ENCODE assay signal across 8 mouse cellular contexts in genomic region chr6:50566141-50566996, GRCm38 (mm10). TPM values are rescaled to one million over a fixed set of nuclear protein-coding genes. Genes with fewer than 3 reads are reported as not detected.
DNase-seq lines count a peak whose midpoint lies in the region; ATAC-seq and TF ChIP-seq lines count a peak whose summit lies in the region.

Gene Cycs (minus strand): TSS chr6:50566538.

- peak within 1 kb of the TSS; percentile 80 for H3K27ac ChIP-seq in forebrain, embryonic 16.5 days (ENCODE audit: low read length)
- H3K27ac ChIP-seq in layer of hippocampus, adult 2 months = peak within 1 kb of the TSS; percentile 99
- H3K27ac ChIP-seq in lung, embryonic 14.5 days (ENCODE audit: low read depth) = peak within 1 kb of the TSS; percentile 84
- peak within 1 kb of the TSS; percentile 93 for H3K27ac ChIP-seq in olfactory bulb, adult 2 months (ENCODE audit: insufficient read depth, low read depth, low read length)
- H3K27ac ChIP-seq in thymus, adult 2 months (ENCODE audit: control insufficient read depth, insufficient read depth, low read length) = peak within 1 kb of the TSS; percentile 26; the same call in 1 of the 2 replicates

- under 1% methylated on average over 78 of the region's 78 CpGs for WGBS in forebrain, embryonic 16.5 days
- under 1% methylated on average over 78 of the region's 78 CpGs for WGBS in lung, embryonic 14.5 days
- 0% methylated on average over 78 of the region's 78 CpGs for WGBS in olfactory bulb, adult 2 months
- WGBS in thymus, adult 2 months = under 1% methylated on average over 78 of the region's 78 CpGs

- intact Hi-C loops in heart, postnatal 36 days (cut with DNase I) = no loop called here

- H3K9ac ChIP-seq in forebrain, embryonic 16.5 days (replicated peaks; ENCODE audit: low read depth, low read length) = peak within 1 kb of the TSS; percentile 92
- peak within 1 kb of the TSS; percentile 84 for H3K9ac ChIP-seq in lung, embryonic 14.5 days

- peak; percentile 98 for ATAC-seq in G1E (ENCODE audit: extremely low read depth, insufficient number of reproducible peaks, low FRiP score, poor library complexity, severe bottlenecking)
- peak; percentile 99 for ATAC-seq in forebrain, embryonic 16.5 days
- ATAC-seq in lung, embryonic 14.5 days (ENCODE audit: insufficient read depth) = peak; percentile 98

- H3K4me3 ChIP-seq in G1E (ENCODE audit: low read depth, low read length) = peak within 1 kb of the TSS; percentile 83
- H3K4me3 ChIP-seq in forebrain, embryonic 16.5 days (replicated peaks; ENCODE audit: low read length) = peak within 1 kb of the TSS; percentile 81
- H3K4me3 ChIP-seq in layer of hippocampus, adult 2 months = peak within 1 kb of the TSS; percentile 85
- peak within 1 kb of the TSS; percentile 80 for H3K4me3 ChIP-seq in lung, embryonic 14.5 days (ENCODE audit: low read depth, low read length)
- peak within 1 kb of the TSS; percentile 67 for H3K4me3 ChIP-seq in olfactory bulb, adult 2 months (ENCODE audit: insufficient read depth, low read depth, low read length)
- peak within 1 kb of the TSS; percentile 67 for H3K4me3 ChIP-seq in thymus, adult 2 months (ENCODE audit: control insufficient read depth, insufficient read depth, low read length)

- TF ChIP-seq POLR2A in olfactory bulb, adult 2 months (IDR thresholded peaks at IDR 0.05; ENCODE audit: insufficient read depth, low read depth, low read length) = peak; percentile 84
- peak; percentile 86 for TF ChIP-seq POLR2A in thymus, adult 2 months (IDR thresholded peaks at IDR 0.05; ENCODE audit: control insufficient read depth, extremely low read depth, insufficient read depth, low read length, poor library complexity)

- TF ChIP-seq CTCF in G1E (IDR thresholded peaks at IDR 0.05; ENCODE audit: low read depth, low read length) = no peak
- peak; percentile 57 for TF ChIP-seq CTCF in layer of hippocampus, adult 2 months (conservative IDR thresholded peaks at IDR 0.05)
- TF ChIP-seq CTCF in lung, embryonic 14.5 days (IDR thresholded peaks at IDR 0.05; ENCODE audit: low read depth) = peak; percentile 70
- 0 out of 2 replicates have a peak, but pooled peaks have one; percentile 4 for TF ChIP-seq CTCF in olfactory bulb, adult 2 months (IDR thresholded peaks at IDR 0.05; ENCODE audit: insufficient read depth, low read depth, low read length)
- peak; percentile 30; the same call in 1 of the 2 replicates for TF ChIP-seq CTCF in thymus, adult 2 months (IDR thresholded peaks at IDR 0.05; ENCODE audit: borderline replicate concordance, control insufficient read depth, extremely low read depth, insufficient read depth, low read length, poor library complexity)

- H3K9me3 ChIP-seq in G1E (replicated peaks) = no peaks in the 10 kb centered on the region
- H3K9me3 ChIP-seq in forebrain, embryonic 16.5 days (ENCODE audit: control insufficient read depth, low read length) = no peaks in the 10 kb centered on the region
- H3K9me3 ChIP-seq in lung, embryonic 14.5 days (ENCODE audit: low read depth, low read length) = no peaks in the 10 kb centered on the region

- no peaks in the 10 kb centered on the region for H3K27me3 ChIP-seq in G1E (ENCODE audit: insufficient read depth, low read length)
- H3K27me3 ChIP-seq in forebrain, embryonic 16.5 days (replicated peaks; ENCODE audit: control insufficient read depth, insufficient read depth, low read length) = no peaks in the 10 kb centered on the region
- no peaks in the 10 kb centered on the region for H3K27me3 ChIP-seq in lung, embryonic 14.5 days (ENCODE audit: insufficient read depth, low read length)
- H3K27me3 ChIP-seq in thymus, adult 2 months (ENCODE audit: control insufficient read depth, insufficient read depth, low read length) = no peaks in the 10 kb centered on the region

- H3K4me1 ChIP-seq in G1E (ENCODE audit: insufficient read depth, low read depth, low read length) = peaks cover 7% of the 10 kb centered on the region; the same call in 1 of the 2 replicates
- peaks cover 12% of the 10 kb centered on the region for H3K4me1 ChIP-seq in forebrain, embryonic 16.5 days (replicated peaks; ENCODE audit: control insufficient read depth, insufficient read depth, low read length)
- H3K4me1 ChIP-seq in lung, embryonic 14.5 days (ENCODE audit: insufficient read depth) = 0 out of 2 replicates have a peak, but pooled peaks cover 4% of the 10 kb centered on the region
- H3K4me1 ChIP-seq in olfactory bulb, adult 2 months (ENCODE audit: control insufficient read depth, insufficient read depth, low read length) = peaks cover 2% of the 10 kb centered on the region; the same call in 1 of the 2 replicates
- H3K4me1 ChIP-seq in thymus, adult 2 months (replicated peaks; ENCODE audit: control insufficient read depth, insufficient read depth, low read length) = peaks cover 4% of the 10 kb centered on the region; the same call in 1 of the 2 replicates

- H3K4me2 ChIP-seq in forebrain, embryonic 16.5 days (ENCODE audit: low read length) = peak within 1 kb of the TSS; percentile 60
- peak within 1 kb of the TSS; percentile 82 for H3K4me2 ChIP-seq in lung, embryonic 14.5 days

- peak; percentile 89 for DNase-seq in G1E (ENCODE audit: low spot score)
- peak; percentile 99 for DNase-seq in cerebellum, adult 18-20 months
- peak; percentile 98 to 99 for DNase-seq in heart, postnatal 36 days
- DNase-seq in layer of hippocampus, adult 2 months (ENCODE audit: low spot score in 2 of 2) = peak; percentile 98
- DNase-seq in lung, embryonic 14.5 days = peak; percentile 100
- DNase-seq in thymus, adult 2 months = peak; percentile 98

- H3K36me3 ChIP-seq in G1E (replicated peaks) = peaks cover 23% of the 10 kb centered on the region
- H3K36me3 ChIP-seq in forebrain, embryonic 16.5 days (ENCODE audit: control insufficient read depth, insufficient read depth) = peaks cover 6% of the 10 kb centered on the region; the same call in 1 of the 2 replicates
- H3K36me3 ChIP-seq in lung, embryonic 14.5 days (ENCODE audit: insufficient read depth) = peaks cover 16% of the 10 kb centered on the region; the same call in 1 of the 2 replicates
- H3K36me3 ChIP-seq in thymus, adult 2 months (ENCODE audit: control insufficient read depth, insufficient read depth, low read length) = no peaks in the 10 kb centered on the region

RNA-seq across cellular contexts. Expression of gene Cycs, which starts in this region (rescaled TPM):
- total RNA-seq in G1E (2014; fragmentation: Nextera tagmentation) (68.3 and 80.4 TPM in 2 replicates), G1E (2017) (64.5 and 81.3 TPM in 2 replicates)
- 4.2 and 9.9 TPM in 2 replicates for polyA plus RNA-seq in G1E (2012)
- polyA plus RNA-seq in forebrain, embryonic 16.5 days (2015; fragmentation: Nextera tagmentation; extraction: Ambion mirVana) = 65.2 and 66.8 TPM in 2 replicates
- total RNA-seq in heart, postnatal 36 days (2021) = 100 to 1,000 TPM; 168 to 176 TPM
- 10 to 100 TPM; 44.7 to 46.1 TPM for total RNA-seq in layer of hippocampus, adult 2 months (2021)
- polyA plus RNA-seq in lung, embryonic 14.5 days (2014; fragmentation: Nextera tagmentation; extraction: Ambion mirVana) = 58.0 and 63.6 TPM in 2 replicates
- not detected in 2 replicates for polyA plus RNA-seq in olfactory bulb, adult 2 months (2012; ENCODE audit: insufficient read depth, insufficient read length, low replicate concordance, missing spikeins)
- polyA plus RNA-seq in thymus, adult 2 months (2012; rRNA removed) = 4.6 and 5.2 TPM in 2 replicates

Comparison
In these comparisons a context has a peak if more than half of its experiments do, and no peak if none do; other contexts are left out.
1. Peak in every context shown above with its lines: DNase-seq, ATAC-seq, H3K4me3 ChIP-seq and H3K27ac ChIP-seq.
2. H3K27ac ChIP-seq: peak in every context shown above with its lines; median percentile 99 in layer of hippocampus, adult 2 months; 93 in olfactory bulb, adult 2 months; 84 in lung, embryonic 14.5 days; 80 in forebrain, embryonic 16.5 days; 26 in thymus, adult 2 months.